Mouse (Mus musculus): ENCODE results near the gene Actl9.

Gene Actl9

GRCm38 (mm10) chr17:33432019-33432946 is at the start of gene Actl9:
Gene Actl9, plus strand, starts transcription at chr17:33432896.
- CTCF ChIA-PET, result no interaction called here

- CTCF ChIA-PET, result no interaction called here
These were observed 47.0 kb upstream of the Actl9 start for GRCm38 (mm10) chr17:33385705-33386104.

GRCm38 (mm10) chr17:33392271-33392670 is 40.4 kb upstream of the Actl9 start:
- CTCF ChIA-PET, result no interaction called here

GRCm38 (mm10) chr17:33394182-33395034 is 38.3 kb upstream of the Actl9 start, which contains the start of gene Zfp101:
Gene Zfp101, minus strand, starts transcription at chr17:33394641.
- CTCF ChIA-PET, result no interaction called here

- CTCF ChIA-PET, result no interaction called here
These were observed 6.5 kb downstream of the Actl9 start for GRCm38 (mm10) chr17:33439148-33439547.

GRCm38 (mm10) chr17:33439922-33440321 is 7.2 kb downstream of the Actl9 start:
- CTCF ChIA-PET, result no interaction called here

GRCm38 (mm10) chr17:33441159-33441558 is 8.5 kb downstream of the Actl9 start:
- CTCF ChIA-PET, result no interaction called here

GRCm38 (mm10) chr17:33456631-33457030 is 23.9 kb downstream of the Actl9 start:
- CTCF ChIA-PET, result no interaction called here

GRCm38 (mm10) chr17:33471206-33471605 is 38.5 kb downstream of the Actl9 start:
- CTCF ChIA-PET, result no interaction called here

All from spleen, embryonic (tissue).